Mouse (Mus musculus): ENCODE results near the gene Otub1.

DNA sequence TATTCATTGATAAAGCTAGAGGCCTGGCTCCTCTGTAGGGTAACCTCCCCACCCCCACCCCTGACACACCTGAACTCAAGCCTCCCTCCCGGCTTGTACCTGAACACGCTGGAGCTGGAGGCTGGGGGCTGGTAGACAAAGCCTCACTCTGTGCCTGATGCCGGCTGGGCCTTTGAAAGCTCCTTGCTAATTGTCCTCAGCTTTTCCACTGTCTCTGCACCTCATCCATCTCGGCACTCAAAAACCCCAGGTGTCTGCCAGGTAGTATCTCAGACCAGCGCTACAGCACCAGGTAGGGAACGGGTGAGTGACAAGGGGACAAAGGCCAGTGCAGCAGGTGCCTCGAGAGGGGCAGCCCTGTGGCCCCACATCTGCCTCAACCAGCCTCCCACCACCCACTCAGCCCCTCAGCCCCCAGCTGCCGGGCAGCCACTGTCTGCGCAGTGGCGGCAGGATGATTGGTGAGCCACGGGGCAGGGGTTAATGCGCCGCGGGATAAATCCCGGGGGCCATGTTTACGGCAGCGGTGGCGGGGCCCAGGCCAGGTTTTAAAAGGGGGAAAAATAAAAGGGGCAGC lies 20.3 kb downstream of the Otub1 start:
- TF ChIP-seq POLR2A (IDR thresholded peaks at IDR 0.05; ENCODE audit: control insufficient read depth, extremely low read depth, insufficient read depth, low read length, poor library complexity): no peak
- no peak for TF ChIP-seq CTCF (IDR thresholded peaks at IDR 0.05; ENCODE audit: borderline replicate concordance, control insufficient read depth, extremely low read depth, insufficient read depth, low read length, poor library complexity)

All from thymus, adult 2 months (tissue).